ENCODE assay signal across 21 mouse cellular contexts in genomic region chr1:71824410-71824809, GRCm38 (mm10).
"Had no signal": no experiment of that assay in that cellular context is flagged by ENCODE, and none has a peak within 500 bp of the region (broad histone marks: within the 10 kb centered on the region; RNA-seq: fewer than 3 reads in every experiment).

No protein-coding gene starts in this region.

- H3K9ac ChIP-seq: kidney, embryonic 15.5 days; limb, embryonic 13.5 days; liver, embryonic 12.5 days; liver, embryonic 15.5 days; lung, embryonic 15.5 days; midbrain, embryonic 13.5 days had no signal

- H3K4me1 ChIP-seq: kidney, embryonic 15.5 days; limb, embryonic 10.5 days; limb, embryonic 13.5 days; liver, embryonic 12.5 days; liver, embryonic 15.5 days; lung, embryonic 15.5 days; megakaryocyte, embryonic 14.5 days; midbrain, embryonic 10.5 days; midbrain, embryonic 13.5 days had no signal

- H3K9me3 ChIP-seq: kidney, embryonic 15.5 days; limb, embryonic 10.5 days; limb, embryonic 13.5 days; liver, embryonic 12.5 days; liver, embryonic 15.5 days; lung, embryonic 15.5 days; midbrain, embryonic 10.5 days; midbrain, embryonic 13.5 days had no signal

- H3K27ac ChIP-seq: kidney, embryonic 15.5 days; limb, embryonic 10.5 days; limb, embryonic 13.5 days; liver, embryonic 12.5 days; liver, embryonic 15.5 days; lung, embryonic 15.5 days; midbrain, embryonic 10.5 days; midbrain, embryonic 13.5 days; stomach, postnatal 0 days had no signal

- H3K36me3 ChIP-seq: kidney, embryonic 15.5 days; limb, embryonic 10.5 days; limb, embryonic 13.5 days; liver, embryonic 12.5 days; liver, embryonic 15.5 days; lung, embryonic 15.5 days; midbrain, embryonic 10.5 days; midbrain, embryonic 13.5 days had no signal

- H3K4me3 ChIP-seq: kidney, embryonic 15.5 days; limb, embryonic 10.5 days; limb, embryonic 13.5 days; liver, embryonic 12.5 days; liver, embryonic 15.5 days; lung, embryonic 15.5 days; megakaryocyte, embryonic 14.5 days; midbrain, embryonic 10.5 days; midbrain, embryonic 13.5 days had no signal

- ATAC-seq: liver, embryonic 12.5 days; midbrain, embryonic 13.5 days; midbrain, embryonic 16.5 days had no signal

- DNase-seq: kidney, postnatal 10 days; kidney, postnatal 36 days; liver; lung, adult 18-20 months; lung, postnatal 10 days; lung, postnatal 36 days; right cerebral cortex, adult 18-20 months; right cerebral cortex, postnatal 14 days; right cerebral cortex, postnatal 4 days; thymus, postnatal 25 days had no signal

- H3K4me2 ChIP-seq: kidney, embryonic 15.5 days; limb, embryonic 13.5 days; liver, embryonic 12.5 days; liver, embryonic 15.5 days; lung, embryonic 15.5 days; midbrain, embryonic 13.5 days had no signal

- H3K27me3 ChIP-seq: kidney, embryonic 15.5 days; limb, embryonic 13.5 days; liver, embryonic 12.5 days; liver, embryonic 15.5 days; lung, embryonic 15.5 days; megakaryocyte, embryonic 14.5 days; midbrain, embryonic 13.5 days had no signal
